Mouse (Mus musculus) R1 (cell line): ENCODE results near the gene Nrp2.

Experiments
- DNase-seq: peaks from one replicate; pipeline ENCODE4 v3.0.0-alpha.2; 2018; ENCODE audit warnings: low read depth, low spot score

Gene Nrp2

DNA sequence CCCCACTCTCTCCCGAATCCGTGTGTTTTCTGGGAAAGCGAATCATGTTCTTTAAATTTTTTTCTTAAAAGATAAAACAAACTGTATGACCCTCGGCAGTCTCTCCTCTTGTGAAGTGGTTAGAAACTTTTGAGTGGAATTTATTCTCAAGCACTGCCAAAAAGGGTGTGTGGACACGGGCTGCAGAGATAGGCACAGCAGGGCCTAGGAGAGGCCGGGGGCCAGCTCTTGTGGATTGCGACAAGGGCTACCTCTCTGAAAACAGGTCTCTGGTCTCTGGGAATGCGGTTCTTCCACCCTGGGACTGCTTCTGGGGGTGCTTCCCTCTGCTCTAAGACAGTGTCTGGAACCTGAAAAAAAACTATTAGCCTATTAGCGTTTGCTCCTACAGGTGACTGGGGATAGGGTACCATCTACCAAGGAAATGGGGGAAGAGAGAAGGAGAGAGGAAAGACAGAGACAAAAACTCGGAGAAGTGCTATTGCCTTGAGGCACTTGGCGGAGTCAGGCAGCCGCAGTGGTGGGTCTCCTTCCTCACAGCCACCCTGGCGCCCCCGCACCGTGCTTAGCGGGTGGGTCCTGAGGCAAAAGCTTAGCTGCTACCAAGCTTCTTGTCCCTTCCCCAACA is 1.9 kb downstream of the Nrp2 start:
- DNase-seq = no peak

DNA sequence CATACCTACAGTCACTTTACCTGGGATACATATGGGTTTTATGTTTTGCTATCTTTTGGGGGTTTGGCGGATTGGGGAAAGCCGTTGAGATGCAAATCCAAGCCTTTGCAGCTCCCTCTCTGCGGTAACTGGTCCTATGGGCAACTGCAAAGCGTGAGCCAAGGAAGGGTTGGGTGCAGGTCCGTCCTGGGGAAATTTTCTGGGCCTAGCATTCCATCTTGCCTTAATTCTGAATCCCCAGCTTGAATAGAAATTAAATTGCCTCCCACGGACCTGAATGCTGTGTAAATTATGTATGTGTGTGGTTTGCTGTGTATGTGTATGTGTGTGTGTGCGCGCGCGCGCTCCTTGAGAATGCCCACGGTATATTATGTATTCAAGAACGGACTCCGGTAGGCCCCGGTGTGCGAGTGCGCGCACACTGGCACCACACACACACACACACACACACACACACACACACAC is 2.5 kb downstream of the Nrp2 start:
- DNase-seq = no peak

DNA sequence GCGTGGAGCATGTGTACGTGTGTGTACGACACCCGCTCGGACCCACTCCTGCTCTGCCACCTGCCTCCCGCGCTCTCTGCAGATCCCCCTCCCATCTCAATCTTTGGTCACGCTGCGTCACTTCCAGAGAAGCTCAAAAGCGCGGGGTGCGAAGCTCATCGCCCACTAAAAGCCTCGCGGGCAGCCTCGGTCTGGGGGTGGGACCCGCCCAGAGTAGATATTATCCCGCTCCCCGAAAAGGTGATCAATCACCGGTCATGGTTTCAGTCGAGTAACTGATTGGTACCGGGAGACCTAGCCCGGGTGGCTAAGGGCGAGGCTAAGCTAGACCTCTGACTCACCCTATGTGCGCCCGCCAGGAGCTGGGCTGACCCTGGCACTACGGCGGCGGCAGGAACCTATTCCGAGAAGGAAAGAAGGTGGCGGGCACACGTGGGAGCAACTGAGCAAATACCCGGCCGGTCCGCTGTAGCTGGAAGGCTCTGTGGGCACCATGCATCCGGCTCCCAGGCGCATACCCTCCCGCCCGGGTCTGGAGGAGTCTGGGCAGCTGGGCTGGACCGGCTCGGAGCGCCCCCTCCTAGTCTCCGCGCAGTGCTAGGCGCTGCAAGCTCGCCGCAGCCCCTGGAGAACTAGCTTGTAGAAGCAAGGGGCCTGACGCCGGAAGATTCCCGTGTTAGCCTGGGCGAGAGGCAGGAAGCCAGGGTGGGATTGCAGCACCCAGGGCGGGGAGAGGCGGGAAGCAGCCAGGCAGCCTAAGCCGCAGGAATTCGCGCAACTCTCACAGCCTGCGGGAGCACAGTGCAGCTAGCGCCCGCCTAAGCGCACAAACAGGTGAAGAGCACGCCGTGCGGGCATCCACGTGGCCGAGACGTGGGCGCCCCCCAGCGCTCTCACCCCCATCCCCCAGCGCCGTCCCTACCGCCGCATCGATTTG is 3.3 kb downstream of the Nrp2 start:
- DNase-seq = peak; percentile 76

- DNase-seq = peak; percentile 62
Measured at GRCm38 (mm10) chr1:62707101-62707912, 4.2 kb downstream of the Nrp2 start.

DNA sequence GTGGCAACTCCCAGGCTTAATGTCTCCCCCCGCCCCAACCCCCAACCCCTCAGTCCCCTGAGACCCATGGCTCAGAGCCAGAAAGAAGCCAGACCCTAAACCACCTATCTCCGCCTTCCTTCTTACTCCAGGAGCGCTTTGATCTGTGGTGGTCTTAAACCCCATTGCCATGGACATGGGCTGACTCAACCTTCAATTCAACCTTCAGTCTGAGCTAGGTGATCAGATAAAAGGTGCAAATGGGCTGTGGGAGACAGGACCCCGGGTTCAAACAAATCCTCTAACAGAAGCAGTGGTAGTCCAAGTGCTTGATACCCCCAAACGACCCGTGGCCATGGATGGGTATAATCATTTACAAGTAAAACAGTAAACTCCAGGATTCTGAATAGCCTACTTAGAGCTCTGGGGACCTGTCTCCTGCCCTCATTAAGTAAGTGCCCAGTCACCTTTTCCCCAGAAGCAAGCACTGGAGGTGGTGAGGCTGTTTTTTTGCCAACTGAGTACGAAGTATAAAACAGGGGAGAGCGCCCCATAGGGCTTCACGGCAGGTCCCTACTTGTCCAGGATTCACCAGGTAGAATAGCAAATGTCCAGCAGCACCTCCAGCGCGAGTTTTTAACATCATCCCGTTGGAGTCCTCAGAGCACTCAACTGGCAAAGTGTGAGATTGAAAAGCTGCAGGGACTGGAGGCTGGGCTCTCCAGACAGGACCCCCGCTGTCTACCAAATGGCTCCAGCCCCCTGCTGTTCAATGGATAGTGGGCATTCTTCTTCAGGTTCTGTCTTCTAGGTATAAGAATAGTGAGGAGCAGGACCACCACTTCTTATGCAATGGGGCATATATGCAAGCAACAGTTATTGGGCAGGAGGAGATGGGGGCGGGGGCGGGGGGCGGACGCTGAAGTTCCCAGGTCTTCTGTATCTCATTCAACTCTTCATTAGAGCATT is 5.1 kb downstream of the Nrp2 start:
- DNase-seq = peak; percentile 49

GRCm38 (mm10) chr1:62709770-62710335 is 6.8 kb downstream of the Nrp2 start:
- DNase-seq = no peak

GRCm38 (mm10) chr1:62713021-62713676 is 10.1 kb downstream of the Nrp2 start:
- no peak for DNase-seq

GRCm38 (mm10) chr1:62715004-62715403 is 11.9 kb downstream of the Nrp2 start:
- DNase-seq = no peak

GRCm38 (mm10) chr1:62715692-62716091 is 12.6 kb downstream of the Nrp2 start:
- no peak for DNase-seq

DNA sequence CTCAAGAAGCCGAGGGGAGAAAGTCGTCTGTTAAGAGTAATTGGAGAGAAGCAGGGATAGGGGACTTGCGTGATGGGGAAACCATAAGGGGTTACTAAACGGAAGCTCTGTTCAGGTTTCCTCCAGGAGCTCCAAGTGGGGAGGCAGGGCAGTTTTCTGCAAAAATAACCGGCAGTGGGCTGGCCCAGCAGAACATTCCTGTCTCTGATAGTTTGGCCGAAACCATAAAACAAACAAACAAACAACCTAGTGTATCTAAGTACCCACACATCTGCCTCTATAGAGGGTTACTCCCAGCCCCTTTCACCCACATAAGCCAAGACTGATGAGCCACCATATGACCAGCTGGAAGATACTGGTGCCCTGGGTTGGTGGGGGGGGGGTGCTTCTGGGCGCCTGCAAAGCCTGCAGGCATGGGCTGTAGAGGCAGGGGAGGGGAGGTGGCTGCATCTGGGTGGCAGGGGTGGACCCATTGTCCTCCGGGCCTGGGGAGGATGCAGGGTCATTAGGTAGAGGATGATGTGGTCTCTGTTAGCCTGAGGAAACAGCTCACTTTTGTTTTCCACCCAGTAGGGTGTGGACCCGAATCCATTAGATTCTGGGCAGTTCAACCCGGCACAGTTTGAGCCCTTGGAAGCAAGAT is 13.9 kb downstream of the Nrp2 start:
- no peak for DNase-seq

GRCm38 (mm10) chr1:62717552-62718236 is 14.6 kb downstream of the Nrp2 start:
- no peak for DNase-seq

- no peak for DNase-seq
Measured at GRCm38 (mm10) chr1:62718237-62718571, 15.1 kb downstream of the Nrp2 start.

- no peak for DNase-seq
Measured at GRCm38 (mm10) chr1:62718750-62719149, 15.7 kb downstream of the Nrp2 start.

DNA sequence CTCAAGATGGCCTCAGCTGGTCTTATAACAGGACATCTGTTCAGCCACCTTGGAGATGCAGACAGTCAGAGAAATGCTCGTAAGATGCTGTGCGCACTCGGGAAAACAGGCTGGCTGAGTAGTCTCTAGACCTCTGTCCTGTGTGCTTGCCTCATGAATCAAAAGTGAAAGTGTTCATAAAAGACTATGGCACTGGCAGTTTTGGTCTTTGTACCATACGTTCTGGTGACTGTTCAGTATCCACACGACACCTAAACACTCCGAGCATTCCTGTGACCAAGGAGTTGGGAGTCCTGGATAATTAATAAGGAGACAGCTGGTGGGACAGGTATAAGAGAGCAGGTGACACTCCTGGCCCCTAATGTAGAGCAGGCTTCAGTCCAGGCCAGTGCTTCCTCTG is 16.7 kb downstream of the Nrp2 start:
- DNase-seq = no peak

DNA sequence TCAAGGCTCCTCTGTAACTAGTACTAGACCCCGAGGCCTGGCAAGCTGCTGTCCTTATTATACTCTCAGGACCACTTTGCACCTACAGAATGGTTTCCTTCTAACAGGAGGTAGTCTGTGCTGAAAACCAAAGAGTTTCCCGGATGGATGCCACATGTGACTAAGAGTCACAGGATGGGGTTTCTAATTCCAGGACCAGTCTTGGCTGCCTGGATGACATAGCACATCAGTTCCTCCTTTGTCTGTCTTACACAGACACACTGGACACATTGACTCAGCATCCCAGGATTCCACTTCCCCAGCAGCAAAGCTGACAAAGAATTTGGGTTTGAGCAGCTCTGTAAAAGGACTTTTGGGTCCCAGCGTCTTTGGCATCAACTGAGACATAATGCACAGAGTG is 17.1 kb downstream of the Nrp2 start:
- no peak for DNase-seq

DNA sequence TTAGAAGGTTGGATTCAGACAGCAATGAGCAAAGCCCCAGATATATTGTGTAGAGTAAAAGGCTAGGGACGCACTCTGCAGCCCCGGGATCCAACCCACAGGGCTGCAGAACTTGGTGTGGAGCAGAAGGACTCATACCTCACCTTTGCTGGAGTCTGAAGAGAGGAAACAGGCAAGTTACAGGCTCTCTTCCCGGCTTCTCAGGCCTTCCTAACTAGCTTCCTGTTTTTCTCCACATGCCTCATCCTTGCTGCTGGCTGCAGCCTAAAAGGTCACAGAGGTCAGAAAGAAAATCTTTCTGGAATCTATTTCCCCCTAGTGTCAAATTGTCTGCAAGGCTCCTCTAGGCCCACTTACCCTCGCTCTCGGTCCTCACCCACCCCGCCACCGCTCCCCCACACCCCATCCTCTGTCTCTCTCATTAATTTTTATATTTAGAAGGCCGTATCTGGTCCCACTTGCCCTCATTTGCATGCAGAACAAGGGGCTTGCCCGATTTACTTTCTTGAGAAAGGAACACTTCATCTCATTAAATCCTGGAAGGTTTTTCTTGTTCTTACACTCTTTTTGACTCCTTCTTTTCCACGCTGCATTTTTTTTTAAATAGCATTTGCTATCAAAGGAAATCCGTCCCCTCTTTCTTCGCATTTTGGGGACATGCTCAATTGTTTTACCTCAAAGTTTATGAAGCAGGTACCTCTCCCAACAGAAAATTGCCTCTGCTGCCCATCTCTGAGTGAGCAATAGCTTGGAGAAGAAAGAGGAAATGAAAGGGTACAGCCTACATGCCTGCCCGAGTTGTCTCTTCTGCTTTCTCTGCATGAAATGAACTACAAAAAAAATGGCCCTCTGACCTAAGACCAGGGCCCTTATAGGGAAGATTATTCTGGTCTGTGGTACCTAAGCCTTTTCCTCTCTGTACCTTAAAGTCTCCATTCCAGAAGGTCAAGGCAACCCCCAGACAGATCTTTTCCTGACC is 17.9 kb downstream of the Nrp2 start:
- no peak for DNase-seq

DNA sequence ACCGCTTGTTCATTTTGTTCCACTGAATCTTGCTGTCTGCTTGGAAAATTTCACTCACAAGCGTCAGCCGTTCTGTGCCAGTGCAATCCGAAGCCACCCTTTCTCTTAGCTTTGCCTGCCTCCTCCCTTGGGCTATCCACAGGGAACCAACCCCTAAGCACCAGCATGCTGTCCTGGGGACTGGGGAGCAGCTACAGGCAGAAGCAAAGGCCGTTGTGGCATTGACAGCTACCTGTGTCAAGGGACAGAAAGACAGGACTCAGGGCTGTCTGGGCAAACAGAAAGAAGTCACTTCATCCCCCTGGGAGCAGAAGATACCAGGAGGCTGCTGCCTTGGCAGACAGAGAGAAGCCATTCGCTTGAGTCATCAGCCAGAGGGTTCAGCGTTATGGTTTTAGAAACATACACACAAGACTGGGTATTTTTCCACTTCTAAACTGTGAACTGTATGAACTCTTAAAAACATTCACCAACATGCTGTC is 18.7 kb downstream of the Nrp2 start:
- no peak for DNase-seq

DNA sequence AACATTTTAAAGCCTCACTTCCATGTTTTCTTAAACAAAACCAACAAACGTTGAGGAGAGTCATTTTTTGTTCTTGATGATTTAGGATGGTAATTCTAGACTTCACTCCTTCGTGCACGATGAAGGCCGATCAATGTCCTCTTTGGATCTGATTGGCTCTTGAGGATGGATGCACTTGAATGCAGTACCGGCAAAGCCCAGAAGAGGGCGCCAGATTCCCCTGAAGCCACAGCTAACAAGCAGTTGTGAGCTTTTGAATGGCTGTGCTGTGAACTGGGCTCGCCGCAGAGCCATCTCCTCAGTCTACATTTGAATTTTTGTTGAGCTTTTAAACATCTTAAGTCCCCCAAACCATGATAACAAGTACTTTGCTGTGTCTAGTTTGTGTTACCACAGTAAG is 19.4 kb downstream of the Nrp2 start:
- peak; percentile 90 for DNase-seq
